Mouse (Mus musculus) cerebellum, postnatal 10 days (tissue): ENCODE results near the gene Senp3.
"Not testable (repeated sequence)": the region's sequence is repeated elsewhere in the genome, so short reads cannot be mapped to it uniquely, and the experiment has no call there.

Experiments
- DNase-seq, 2 experiments: peaks; one replicate each; pipeline ENCODE4 v3.0.0; 2021; ENCODE audit warnings: mixed read lengths in 2 of 2

Senp3 gene

DNA sequence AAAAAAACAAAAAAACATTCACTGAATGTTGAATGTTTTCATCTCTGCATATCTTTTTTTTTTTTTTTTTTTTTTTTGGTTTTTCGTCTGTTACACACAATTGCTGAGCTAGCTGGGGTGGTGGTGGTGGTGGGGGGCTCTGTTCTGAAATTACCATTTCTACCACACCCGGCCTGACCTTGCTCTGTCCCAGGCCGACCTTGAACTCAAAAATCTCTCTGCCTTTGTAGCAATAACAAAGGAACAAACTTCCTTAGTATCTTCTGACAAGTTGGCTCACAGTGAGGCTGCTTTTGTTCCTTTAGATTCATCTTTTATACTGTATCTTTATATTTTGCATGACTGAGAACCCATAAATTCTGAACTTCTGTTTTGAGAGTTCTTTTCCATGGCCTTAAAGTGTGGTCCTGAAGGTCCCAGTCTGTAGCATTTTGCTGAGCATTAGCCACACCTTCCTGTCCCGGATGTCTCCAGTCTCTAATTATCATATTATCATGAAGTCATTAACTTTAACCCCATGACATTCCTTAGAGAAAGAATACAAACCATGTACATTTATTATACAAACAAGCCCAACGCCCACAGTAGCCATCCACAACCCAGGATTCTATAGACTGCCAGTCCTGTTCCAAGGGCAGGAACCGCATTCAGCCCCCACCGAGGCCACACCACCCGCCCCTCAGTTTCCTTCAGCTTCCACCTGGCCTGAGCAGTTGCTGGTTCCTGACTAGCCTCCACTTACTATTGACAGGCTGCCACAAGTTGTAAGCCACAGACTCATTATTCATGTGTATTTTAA, 22.1 kb upstream of the Senp3 start:
- DNase-seq: no peak

DNA sequence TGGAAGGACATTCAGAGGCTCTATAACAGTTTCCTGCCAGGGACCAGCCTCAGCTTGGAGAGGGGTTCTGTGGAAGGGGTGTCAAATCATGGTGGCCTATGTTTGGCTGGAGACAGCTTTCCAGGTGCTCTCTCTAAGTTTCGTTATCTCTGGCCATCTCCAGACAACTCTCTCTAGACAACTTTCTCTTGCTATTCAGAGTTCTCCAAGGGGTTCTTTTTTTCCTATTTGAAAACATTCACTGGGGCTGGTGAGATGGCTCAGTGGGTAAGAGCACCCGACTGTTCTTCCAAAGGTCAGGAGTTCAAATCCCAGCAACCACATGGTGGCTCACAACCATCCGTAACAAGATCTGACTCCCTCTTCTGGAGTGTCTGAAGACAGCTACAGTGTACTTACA, 21.5 kb upstream of the Senp3 start:
- not testable (repeated sequence) for DNase-seq

DNA sequence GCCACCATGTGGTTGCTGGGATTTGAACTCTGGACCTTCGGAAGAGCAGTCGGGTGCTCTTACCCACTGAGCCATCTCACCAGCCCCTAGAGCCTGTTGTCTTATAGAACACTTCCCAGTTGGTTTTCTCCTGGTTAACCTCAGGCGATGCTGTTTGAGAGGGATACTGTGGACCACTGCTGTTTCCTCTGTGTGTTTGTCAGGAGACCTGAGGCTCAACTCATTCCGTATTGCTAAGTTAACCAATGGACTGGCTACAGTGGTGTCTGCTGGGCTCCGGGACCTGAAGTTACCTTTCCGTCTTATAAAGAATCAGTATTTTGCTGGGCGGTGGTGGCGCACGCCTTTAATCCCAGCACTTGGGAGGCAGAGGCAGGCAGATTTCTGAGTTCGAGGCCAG, 21.0 kb upstream of the Senp3 start:
- DNase-seq: not testable (repeated sequence)

DNA sequence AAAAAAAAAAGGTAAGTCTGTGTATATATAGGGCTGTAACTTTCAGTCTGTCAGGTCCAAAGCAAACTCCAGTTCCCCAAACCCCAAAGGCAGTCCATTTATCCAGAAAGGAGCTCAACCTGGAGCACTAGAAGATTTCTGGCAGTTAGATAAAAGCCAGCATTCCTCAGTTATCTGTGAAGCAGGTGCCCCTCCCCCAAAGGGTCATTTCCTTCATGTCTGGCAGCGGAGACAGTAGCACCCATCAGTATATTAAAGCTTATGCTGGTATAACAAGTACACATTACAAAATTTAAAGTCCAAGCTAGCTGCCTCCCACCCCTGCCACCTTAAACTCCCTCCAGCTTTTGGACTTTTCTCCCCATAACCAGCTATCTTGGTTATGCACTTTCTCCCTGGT, 17.7 kb upstream of the Senp3 start:
- DNase-seq: no peak

DNA sequence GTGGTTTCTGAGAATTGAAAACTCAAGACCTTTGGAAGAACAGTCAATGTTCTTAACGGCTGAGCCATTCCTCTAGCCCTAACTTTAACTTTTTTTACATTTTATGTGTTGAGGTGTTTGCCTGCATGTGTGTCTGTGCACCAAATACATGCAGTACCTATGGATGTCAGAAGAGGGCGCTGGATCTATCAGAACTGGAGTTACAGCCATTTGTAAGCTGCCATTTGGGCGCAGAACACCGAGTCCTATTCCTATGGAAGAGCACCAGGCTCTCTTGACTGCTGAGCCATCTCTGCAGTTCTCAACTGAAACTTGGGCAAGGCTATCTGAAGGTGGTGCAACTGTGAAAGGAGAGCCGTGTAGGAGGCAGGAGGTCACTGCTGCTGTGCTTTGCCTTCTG, 16.7 kb upstream of the Senp3 start:
- DNase-seq: no peak

DNA sequence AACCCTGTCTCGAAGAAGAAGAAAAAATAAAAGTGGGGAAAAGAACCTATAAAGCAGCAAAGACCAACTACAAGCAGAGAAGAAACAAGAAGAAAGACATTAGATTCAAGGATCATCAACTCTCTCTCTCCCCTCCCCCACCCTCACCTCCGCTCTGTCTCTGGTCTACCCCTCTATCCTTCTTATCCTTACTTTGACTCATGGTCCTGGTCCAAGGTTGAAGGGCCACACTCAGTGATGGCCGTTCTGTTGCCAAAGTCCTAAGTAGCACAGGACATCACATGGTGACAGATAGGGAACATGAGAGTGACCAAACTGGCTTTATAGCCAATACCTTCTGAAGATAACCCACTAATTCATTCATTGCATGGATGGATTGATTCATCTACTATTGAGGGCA, 15.5 kb upstream of the Senp3 start:
- no peak for DNase-seq

DNA sequence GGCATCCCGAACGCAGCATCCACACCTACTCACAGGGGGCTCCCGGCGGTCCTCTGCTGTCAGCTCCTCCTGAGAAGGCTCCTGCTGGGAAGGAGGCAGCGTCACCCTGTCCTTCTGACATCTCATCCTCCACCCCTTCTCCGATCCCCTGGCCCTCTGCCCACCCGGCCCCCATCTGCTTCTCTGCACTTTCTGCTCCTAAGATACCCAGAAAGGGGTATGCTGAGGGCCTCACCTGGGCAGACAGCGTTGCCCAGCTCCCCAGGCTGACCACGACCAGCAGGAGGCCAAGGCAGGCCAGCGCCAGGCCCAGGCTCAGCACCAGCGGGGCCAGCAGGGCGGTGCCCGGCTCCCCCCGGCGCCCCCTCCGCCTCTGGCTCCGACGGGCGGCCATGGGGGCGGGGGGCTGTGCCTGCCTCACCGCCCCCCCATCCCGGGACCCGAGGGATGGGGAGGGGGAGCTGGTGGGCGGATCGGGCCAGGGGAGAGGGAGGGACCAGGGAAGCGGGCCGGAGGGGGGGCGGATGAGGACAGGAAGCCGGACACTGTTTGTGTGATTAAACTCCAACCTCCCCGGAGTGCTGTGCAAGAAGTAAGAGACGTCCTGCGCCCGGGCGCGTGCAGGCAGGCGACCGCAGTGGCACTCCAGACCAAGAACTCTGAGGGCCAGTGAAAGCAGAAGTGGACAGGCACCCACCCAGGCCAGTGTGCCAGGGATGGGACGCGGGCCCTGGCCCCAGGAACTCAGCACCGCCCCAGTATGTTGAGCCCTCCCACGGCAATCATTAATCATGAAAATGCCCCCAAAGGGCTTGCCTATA, 13.7 kb upstream of the Senp3 start, which contains the start of the genes Tnfsf12 and Tnfsfm13:
Gene Tnfsf12, minus strand, starts transcription at position 489 of the 821 bp plus-strand sequence.
Gene Tnfsfm13, minus strand, starts transcription at position 738 of the 821 bp plus-strand sequence.
- peak; percentile 82 to 86 for DNase-seq

DNA sequence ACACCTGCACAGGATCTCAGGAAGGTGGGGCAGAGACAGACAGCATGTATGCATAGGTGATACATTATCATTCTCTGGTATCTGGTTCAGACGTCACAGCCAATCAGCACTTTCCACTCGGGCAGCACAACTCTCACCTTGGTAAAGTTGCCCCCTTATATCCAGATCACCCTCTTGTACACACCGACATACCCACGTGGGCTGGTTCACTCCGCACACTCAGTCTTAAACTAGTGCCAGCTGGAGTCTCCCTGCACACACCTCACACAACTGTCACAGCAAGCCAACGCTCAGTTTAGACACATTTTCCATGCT, 13.1 kb upstream of the Senp3 start:
- no peak for DNase-seq

DNA sequence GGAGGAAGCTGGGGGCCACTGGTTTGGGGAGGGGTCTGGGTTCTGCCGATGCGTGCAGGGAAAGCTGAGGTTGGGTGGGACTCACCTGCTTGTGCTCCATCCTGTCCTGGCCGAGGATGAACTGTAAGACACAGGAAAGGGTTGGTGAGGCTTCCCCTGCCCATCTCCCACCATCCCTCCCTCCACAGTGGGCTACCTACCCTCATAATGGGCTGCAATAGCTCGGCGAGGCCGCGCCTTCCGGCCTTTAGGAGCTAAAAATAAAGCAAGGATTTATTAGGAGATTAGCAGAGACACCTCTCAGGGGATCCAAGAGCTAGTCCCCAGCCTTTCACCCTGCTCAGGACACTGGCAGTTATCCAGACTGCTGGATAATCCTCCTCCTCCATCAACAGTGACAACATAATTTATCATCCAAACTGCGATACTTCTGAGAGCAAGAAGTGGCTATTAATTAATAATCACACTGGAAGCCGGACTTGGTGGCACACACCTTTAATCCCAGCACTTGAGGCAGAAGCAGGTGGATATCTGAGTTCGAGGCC, 11.6 kb upstream of the Senp3 start:
- DNase-seq: no peak

DNA sequence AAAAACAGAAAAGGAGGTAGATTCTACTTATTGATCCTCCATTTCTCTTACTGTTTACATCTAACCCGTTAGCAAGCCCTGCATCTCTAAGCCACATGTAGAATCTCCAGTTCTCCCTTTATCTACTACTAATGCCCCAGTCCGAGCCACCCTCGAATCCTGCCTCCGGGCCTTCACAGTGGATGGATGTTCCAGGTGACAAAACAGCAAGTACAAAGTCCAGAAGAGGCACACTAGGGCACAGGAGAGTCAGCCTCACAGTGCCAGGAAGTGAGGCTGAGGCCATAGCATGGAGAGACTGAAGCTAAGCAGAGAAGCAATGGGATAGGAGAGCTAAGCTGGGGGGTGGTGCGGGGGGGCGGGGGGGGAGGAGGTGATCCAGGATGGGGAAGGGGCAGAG, 11.0 kb upstream of the Senp3 start:
- no peak for DNase-seq

DNA sequence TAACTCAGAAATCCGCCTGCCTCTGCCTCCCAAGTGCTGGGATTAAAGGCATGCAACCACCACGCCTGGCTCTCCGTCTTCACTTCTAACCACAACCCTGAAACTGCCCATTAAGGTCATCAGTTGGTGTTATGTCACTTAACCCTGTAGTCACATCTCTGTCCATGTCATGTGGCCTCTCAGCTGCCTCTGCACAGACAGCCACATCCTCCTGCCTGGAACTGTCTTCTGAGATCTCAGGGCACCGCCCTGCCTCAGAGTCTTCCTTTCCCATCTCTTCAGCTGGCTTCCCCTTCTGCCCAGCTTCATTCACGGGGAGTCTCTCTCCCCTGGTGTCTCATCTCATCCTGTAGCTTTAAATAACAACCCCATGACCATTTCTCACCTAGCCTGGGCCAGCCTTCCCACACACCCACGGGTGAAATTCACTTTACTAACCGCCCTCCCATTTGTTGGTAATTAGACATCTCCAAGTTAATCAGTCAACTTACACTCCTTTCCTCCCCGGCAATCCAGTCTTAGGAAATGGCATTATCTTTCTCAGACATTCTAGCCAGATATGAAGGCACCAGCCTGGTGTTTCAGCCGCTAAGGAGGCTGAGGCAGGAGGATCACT, 10.4 kb upstream of the Senp3 start:
- no peak for DNase-seq

DNA sequence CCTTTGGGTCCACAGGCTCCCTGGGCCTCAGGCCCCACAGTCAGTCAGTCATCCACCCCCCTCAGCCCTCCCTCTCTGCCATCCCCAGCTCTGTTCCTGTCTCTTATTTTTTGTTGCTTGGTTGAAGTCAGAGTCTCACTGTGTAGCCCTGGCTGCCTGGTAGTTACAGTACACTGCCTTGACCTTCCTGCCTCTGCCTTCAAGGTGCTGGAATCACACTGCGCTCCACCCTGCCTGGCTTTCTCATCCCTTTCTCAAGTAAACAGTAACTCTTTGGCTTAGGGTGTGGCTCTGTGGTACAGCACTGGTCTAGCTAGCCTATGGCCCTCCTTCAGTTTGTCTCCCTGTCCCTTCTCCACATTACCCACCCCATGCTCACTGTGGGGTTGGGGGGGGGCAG, 8.0 kb upstream of the Senp3 start:
- DNase-seq: no peak

DNA sequence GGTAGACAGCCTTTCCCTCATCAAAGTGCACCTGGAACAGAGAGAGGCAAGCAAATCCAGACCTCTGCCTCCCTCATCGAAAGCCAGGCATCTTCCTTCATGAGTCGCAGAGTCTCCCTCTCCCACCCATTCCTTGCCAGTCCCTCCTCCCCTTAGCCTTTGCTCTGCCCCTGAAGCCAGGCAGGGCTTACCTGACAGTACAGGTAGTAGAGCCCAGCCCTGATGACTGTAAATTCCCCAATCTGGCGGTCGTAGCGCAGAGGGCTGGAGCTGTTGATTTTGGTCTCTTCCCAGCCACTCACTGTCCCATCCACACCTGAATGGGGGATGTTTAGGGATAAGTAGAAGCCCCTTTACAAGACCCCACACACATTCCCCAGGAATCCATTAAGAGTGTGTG, 5.2 kb upstream of the Senp3 start:
- DNase-seq: no peak

DNA sequence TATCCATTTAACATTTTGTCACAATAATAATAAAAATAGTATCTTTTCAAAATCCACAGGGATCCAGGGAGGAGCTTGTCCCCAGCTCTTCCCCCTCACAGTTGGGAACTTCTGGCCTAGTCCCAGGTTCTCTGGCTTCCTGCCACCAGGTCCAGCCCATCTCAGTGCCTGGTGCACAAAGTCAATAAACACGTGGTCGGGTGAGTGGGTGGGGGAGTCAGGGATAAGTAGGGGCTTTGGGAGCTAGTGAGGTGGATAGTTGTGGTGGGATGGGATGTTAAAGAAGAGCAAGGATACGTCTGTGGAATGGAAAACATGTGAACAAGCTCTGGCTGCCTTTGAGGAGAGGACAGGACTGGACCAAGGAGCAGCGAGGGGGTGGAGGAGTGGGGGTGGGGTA, 4.5 kb upstream of the Senp3 start:
- DNase-seq: peak; percentile 90 to 91

DNA sequence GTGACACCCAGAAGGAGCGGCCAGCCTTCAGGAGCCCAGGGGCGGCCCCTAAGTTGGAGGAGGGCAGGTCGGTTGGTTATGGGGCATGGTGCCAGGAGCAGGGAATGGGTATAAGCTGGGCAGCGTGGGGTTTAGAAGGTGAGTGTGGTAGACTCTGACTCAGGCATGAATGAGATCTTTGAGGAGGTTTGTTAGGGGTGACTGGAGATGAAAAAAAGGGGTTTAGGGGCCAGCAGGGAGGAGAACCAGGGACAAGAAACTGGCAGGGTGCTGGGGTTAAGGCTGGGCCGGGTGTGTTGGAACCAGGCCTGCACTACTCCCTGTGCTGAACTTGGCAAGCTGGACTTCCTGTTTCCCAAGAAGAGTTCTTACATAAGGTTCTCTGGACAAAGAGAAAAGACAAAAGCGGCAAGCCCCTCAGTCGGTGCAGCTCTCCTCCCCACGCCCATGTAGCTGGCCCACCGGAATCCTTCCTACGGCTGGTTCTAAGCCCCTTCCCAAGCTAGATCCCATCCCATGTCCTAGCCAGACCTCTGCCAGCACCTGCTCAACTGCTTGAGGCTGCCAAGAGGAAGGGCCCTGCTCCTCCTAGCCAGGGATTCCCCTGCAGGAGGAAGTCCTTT, 3.8 kb upstream of the Senp3 start, which contains the start of gene Tnfsf13:
Gene Tnfsf13, minus strand, starts transcription at position 259 of the 623 bp plus-strand sequence.
- DNase-seq: peak; percentile 78 to 82

DNA sequence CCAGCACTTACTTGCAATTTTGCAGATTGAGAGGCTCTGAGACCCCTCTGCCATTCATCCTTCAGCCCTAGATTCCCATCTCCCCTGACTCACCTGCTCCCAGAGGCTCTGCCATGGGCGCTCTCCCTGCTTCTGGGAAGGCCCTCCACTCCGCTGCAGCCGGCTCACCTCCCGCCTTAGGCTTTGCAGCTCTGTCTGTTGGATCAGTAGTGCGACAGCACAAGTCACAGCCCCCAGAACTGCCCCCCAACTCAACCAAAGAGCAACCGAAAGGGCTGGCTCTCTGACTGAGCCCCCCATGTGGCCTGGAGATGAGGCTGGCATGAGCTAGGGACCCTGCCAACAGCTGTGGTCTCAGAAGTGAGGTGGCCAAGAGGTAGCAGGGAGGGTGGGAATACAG, 3.1 kb upstream of the Senp3 start:
- peak; percentile 54 to 61 for DNase-seq

DNA sequence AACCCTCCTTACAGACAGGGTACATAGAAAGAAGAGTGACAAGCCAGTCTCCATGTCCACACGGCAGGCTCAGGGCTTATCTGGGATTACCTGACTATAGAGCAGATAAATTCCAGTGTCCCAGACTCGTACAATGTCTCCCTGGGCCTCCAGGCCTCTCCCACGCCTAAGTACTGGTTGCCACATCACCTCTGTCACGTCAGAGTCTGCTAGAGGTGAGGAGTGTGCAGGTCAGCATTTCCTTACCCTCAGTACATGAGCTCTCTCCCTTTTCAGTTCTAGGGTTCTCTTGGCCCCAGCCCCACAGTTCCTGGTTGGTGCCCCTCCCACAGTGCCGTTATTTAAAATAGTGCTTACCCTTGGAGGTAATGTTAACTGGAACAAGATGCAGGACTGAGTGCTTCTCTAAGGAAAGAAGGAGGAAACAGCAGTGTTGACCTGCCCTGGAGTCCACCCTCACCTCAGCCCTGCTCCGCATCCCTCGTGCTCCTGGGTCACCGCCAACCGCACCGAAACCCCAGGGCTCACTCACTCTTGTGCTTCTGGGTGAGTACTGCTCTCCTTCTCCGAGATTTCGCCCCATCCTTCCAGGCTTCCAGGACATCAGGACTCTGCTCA, 2.4 kb upstream of the Senp3 start:
- peak; percentile 42 to 48 for DNase-seq

DNA sequence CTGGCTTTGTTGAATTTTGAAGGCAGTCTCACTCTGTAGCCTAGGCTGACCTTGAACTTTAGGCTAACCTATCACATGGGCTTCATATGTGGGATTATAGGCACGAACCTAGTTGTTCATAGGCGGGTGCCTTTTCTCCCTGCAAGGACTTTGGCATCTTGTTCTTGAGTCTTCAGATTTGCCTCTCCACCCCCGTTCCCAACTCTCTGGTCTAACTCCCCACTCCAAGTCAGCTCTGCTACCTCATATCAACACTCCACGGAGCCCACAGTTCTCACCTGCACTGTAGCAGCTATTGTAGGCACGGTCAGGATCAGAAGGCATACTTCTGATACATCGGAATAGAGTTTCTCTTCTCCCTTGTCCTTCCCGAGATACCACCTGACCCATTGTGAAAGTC, 1.7 kb upstream of the Senp3 start:
- peak in 1 of 2 experiments; percentile 31 for DNase-seq

DNA sequence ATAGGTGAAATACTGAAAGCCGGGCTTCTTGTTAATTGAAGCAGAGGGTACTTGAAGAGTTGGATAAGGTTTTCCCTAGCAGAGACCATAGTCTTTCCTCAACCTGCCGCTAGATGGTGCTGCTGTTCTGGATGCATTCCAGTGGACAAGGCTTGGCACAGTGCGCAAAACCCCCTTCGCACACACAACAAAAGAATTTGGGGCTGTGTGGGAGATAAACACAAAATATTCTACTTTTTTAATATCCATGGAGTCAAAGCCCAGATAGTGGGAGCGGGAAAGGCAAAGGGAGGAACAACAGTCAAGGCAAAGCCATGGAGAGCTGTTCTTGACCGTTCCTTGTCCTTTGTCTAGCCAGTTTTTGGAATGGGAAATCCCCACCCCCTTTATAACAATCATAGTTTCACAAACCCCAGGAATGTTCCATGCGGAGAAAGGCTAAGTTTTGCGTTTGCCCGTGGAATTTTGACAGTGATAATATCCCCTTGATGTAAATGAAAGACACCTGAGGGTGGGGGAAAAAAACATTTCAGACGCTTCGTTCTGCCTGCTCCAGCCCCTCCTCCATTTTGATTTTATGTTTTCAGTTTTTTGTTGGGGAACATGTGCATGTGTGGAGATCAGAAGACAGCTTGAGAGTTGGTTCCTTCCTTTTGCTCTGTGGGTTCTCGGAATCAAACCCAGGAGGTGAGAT, 1.1 kb upstream of the Senp3 start:
- DNase-seq: peak; percentile 96 to 97

DNA sequence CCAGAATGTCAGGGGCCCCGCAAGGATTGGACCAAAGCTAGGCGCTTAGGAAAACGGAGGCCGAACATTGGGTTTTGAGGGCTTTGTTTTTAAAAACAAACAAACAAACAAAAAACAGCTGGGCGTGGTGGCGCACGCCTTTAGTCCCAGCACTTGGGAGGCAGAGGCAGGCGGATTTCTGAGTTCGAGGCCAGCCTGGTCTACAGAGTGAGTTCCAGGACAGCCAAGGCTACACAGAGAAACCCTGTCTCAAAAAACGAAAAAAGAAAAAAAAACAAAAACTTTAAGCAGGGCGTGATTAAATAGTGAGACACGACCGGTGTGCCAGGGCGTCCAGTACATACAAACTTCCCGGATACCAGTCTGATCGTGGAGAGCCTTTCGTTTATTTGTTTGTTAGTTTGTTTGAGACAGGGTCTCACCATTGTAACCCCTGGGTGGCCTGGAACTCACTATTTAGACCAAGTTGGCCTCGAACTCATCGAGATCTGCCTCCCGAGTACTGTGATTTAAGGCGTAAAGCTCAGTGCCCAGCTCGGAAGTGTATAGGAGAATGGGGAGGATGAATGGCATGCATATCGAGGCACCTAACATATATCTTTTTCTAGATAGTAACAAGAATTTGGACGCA, 440 bp upstream of the Senp3 start:
- DNase-seq: peak in 1 of 2 experiments; percentile 39
